Mouse (Mus musculus): ENCODE measurements around the gene Tor4a.

DNA sequence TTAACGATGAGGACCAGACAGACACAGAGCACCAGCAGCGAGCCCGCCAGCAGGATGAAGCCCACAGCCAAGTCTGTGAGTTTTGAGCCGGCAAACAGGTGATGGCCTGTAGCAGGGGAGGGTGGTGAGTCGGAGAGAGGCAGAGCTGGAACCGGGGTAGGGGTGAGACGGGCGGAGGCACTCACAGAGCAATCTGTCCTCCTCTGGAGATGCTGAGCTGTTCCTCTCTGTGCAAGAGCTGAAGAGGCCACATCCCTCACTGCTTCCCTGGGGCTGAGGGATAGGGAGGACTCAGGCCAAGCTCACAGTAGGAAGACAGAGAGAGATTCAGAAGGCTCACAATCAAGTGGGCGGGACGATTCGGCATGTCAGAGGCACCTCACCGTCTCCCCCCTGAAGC is 34.4 kb upstream of the Tor4a start:
- TF ChIP-seq ZC3H11A (IDR thresholded peaks at IDR 0.05; ENCODE audit: borderline replicate concordance, low read depth, low read length) (no peak), MAFK (IDR thresholded peaks at IDR 0.05; ENCODE audit: insufficient read depth, low read depth, low read length) (no peak), ZNF384 (IDR thresholded peaks at IDR 0.05; ENCODE audit: low read depth, low read length) (no peak), HCFC1 (IDR thresholded peaks at IDR 0.05; ENCODE audit: borderline replicate concordance, insufficient read depth, low read length) (no peak), CHD2 (IDR thresholded peaks at IDR 0.05; ENCODE audit: low read depth, low read length) (no peak)

Data from ES-E14 (cell line).